Mouse (Mus musculus) bone marrow macrophage, adult 2 months (primary cell): ENCODE results near the gene S100a4.

Experiments
- CTCF ChIP-seq: IDR thresholded peaks from 2 replicates; pipeline ENCODE4 v1.5.1; 2012; ENCODE audit warnings: low read depth, mild to moderate bottlenecking, low read length, moderate library complexity
- POLR2A ChIP-seq: IDR thresholded peaks from 2 replicates; pipeline ENCODE4 v1.6.1; 2012; ENCODE audit warnings: mild to moderate bottlenecking, low read depth, low read length, borderline replicate concordance

DNA sequence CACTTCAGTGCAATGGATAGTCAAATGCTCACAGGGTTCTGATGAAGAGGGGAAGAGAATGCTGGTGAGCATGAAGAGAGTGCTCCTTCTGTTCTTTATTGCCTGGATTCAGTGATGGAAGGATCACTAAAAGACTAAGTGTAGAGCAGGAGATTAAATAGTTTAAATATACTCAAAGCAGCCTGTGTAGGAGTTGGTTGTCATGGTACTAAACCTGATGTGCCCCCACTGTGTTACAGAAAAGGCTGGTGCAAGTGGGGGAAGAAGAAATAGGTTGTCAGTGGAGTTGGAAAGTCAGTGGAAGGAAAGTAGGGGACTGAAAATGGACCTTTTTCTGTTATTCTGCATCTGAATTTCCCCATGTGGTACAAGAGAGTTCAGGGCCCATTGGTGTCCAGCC is 45.4 kb downstream of the S100a4 start:
- TF ChIP-seq CTCF (no peak), POLR2A (no peak)
